In genomic region chr9:21031251-21031895, GRCm38 (mm10) we compare ENCODE assay signal across 9 mouse cellular contexts. TPM values are rescaled to one million over a fixed set of nuclear protein-coding genes. Genes with fewer than 3 reads are reported as not detected.
DNase-seq lines count a peak whose midpoint lies in the region; ATAC-seq lines count a peak whose summit lies in the region.
"Had no signal": no experiment of that assay in that cellular context is flagged by ENCODE, and none has a peak within 500 bp of the region (broad histone marks: within the 10 kb centered on the region; RNA-seq: fewer than 3 reads in every experiment).

No protein-coding gene starts in this region.

- peaks cover 58% of the 10 kb centered on the region for H3K27me3 ChIP-seq in heart, embryonic 14.5 days (ENCODE audit: control insufficient read depth, insufficient read depth, low read length)
- peaks cover 48% of the 10 kb centered on the region for H3K27me3 ChIP-seq in liver, embryonic 13.5 days
- H3K27me3 ChIP-seq in neural tube, embryonic 12.5 days (replicated peaks), result peaks cover 81% of the 10 kb centered on the region

- H3K36me3 ChIP-seq in heart, embryonic 14.5 days (ENCODE audit: control insufficient read depth, insufficient read depth, low read length), result 0 out of 2 replicates have a peak, but pooled peaks cover 2% of the 10 kb centered on the region
- H3K36me3 ChIP-seq in liver, embryonic 13.5 days, result peaks cover 11% of the 10 kb centered on the region; the same call in 1 of the 2 replicates
- H3K36me3 ChIP-seq in neural tube, embryonic 12.5 days, result no peaks in the 10 kb centered on the region

- H3K9me3 ChIP-seq in heart, embryonic 14.5 days (ENCODE audit: control insufficient read depth, low read length), result no peaks in the 10 kb centered on the region
- H3K9me3 ChIP-seq in liver, embryonic 13.5 days (replicated peaks), result no peaks in the 10 kb centered on the region
- H3K9me3 ChIP-seq in neural tube, embryonic 12.5 days, result no peaks in the 10 kb centered on the region

- H3K4me1 ChIP-seq in heart, embryonic 14.5 days (ENCODE audit: control insufficient read depth in 2 of 2, insufficient read depth in 2 of 2, low read length in 2 of 2), result peaks cover 27 to 42% of the 10 kb centered on the region in 2 experiments
- H3K4me1 ChIP-seq in liver, embryonic 13.5 days (replicated peaks), result peaks cover 86% of the 10 kb centered on the region
- H3K4me1 ChIP-seq in neural tube, embryonic 12.5 days, result peaks cover 49% of the 10 kb centered on the region

- 0 out of 4 replicates have a peak overlapping the region, but pooled peaks of 1 of the 2 experiments have one; percentile 29 for H3K27ac ChIP-seq in heart, embryonic 14.5 days (replicated peaks in 1 of 2; ENCODE audit: control insufficient read depth in 1 of 2, insufficient read depth in 1 of 2, low read depth in 2 of 2, low read length in 2 of 2)
- peak overlapping the region; percentile 94 for H3K27ac ChIP-seq in liver, embryonic 13.5 days
- H3K27ac ChIP-seq in neural tube, embryonic 12.5 days, result no peak overlapping the region

- H3K9ac ChIP-seq in heart, embryonic 14.5 days (ENCODE audit: low read length), result peak overlapping the region; percentile 28
- peak overlapping the region; percentile 75 for H3K9ac ChIP-seq in liver, embryonic 13.5 days
- peak overlapping the region; percentile 50; the same call in 1 of the 2 replicates for H3K9ac ChIP-seq in neural tube, embryonic 12.5 days

- WGBS in heart, embryonic 14.5 days, result under 1% methylated on average over 36 of the region's 36 CpGs
- WGBS in liver, embryonic 13.5 days (ENCODE audit: insufficient replicate concordance), result under 1% methylated on average over 36 of the region's 36 CpGs
- under 1% methylated on average over 36 of the region's 36 CpGs for WGBS in neural tube, embryonic 12.5 days

- DNase-seq in CD4-positive, CD25-positive, alpha-beta regulatory T cell, adult 2 months (ENCODE audit: low read depth, low spot score), result peak; percentile 84
- DNase-seq in adrenal gland, adult 8-10 months, result peak; percentile 62
- peak; percentile 47 for DNase-seq in fibroblast of lung, adult 2 months (ENCODE audit: low read depth)
- DNase-seq in kidney, postnatal 14 days, result peak; percentile 68
- peak; percentile 60 for DNase-seq in liver, embryonic 13.5 days
- peak; percentile 43 to 62 for DNase-seq in thymus, adult 18-20 months

- ATAC-seq in heart, embryonic 14.5 days (ENCODE audit: insufficient number of reproducible peaks, insufficient read depth, low FRiP score, low read depth), result no peak
- ATAC-seq in liver, embryonic 13.5 days (ENCODE audit: low read depth), result no peak
- peak; percentile 50 for ATAC-seq in neural tube, embryonic 12.5 days (ENCODE audit: low FRiP score, low read depth)

- H3K4me2 ChIP-seq in heart, embryonic 14.5 days (ENCODE audit: low read length), result peak overlapping the region; percentile 83
- H3K4me2 ChIP-seq in liver, embryonic 13.5 days, result peak overlapping the region; percentile 99
- peak overlapping the region; percentile 84 for H3K4me2 ChIP-seq in neural tube, embryonic 12.5 days (replicated peaks)

- H3K4me3 ChIP-seq in heart, embryonic 14.5 days (ENCODE audit: control insufficient read depth in 1 of 2, insufficient read depth in 1 of 2, low read depth in 1 of 2, low read length in 2 of 2), result peak overlapping the region; percentile 40 to 54
- peak overlapping the region; percentile 75 for H3K4me3 ChIP-seq in liver, embryonic 13.5 days (replicated peaks)
- peak overlapping the region; percentile 37 for H3K4me3 ChIP-seq in neural tube, embryonic 12.5 days

RNA-seq across cellular contexts. Expression of gene Icam5, which starts 0.5 kb away (rescaled TPM):
- total RNA-seq in adrenal gland, adult 8-10 months (2022), result under 1 TPM; 0.23 to 0.94 (median 0.50) TPM
- polyA plus RNA-seq in heart, embryonic 14.5 days (2014; fragmentation: Nextera tagmentation; extraction: Ambion mirVana), result 0.08 TPM in 1 of 2 replicates, not detected in the other
- polyA plus RNA-seq in liver, embryonic 13.5 days (2015; fragmentation: Nextera tagmentation; extraction: Ambion mirVana), result 0.21 and 0.29 TPM in 2 replicates
- polyA plus RNA-seq in neural tube, embryonic 12.5 days (2016; fragmentation: Nextera tagmentation; extraction: Ambion mirVana), result 0.14 and 0.15 TPM in 2 replicates

RNA-seq across cellular contexts. Expression of gene Icam4, which starts 2.2 kb away (rescaled TPM):
- total RNA-seq in adrenal gland, adult 8-10 months (2022), result 1 to 10 TPM; 1.6 to 7.8 (median 5.4) TPM
- 1.3 and 1.9 TPM in 2 replicates for polyA plus RNA-seq in heart, embryonic 14.5 days (2014; fragmentation: Nextera tagmentation; extraction: Ambion mirVana)
- 244 and 254 TPM in 2 replicates for polyA plus RNA-seq in liver, embryonic 13.5 days (2015; fragmentation: Nextera tagmentation; extraction: Ambion mirVana)
- polyA plus RNA-seq in neural tube, embryonic 12.5 days (2016; fragmentation: Nextera tagmentation; extraction: Ambion mirVana), result 1.6 and 2.1 TPM in 2 replicates
- total RNA-seq: gastrocnemius, postnatal 4 days had no signal

RNA-seq across cellular contexts. Expression of gene Icam1, which starts 15.6 kb away (rescaled TPM):
- 10 to 100 TPM; 14.9 to 33.1 (median 22.2) TPM for total RNA-seq in adrenal gland, adult 8-10 months (2022)
- polyA plus RNA-seq in heart, embryonic 14.5 days (2014; fragmentation: Nextera tagmentation; extraction: Ambion mirVana), result 13.9 and 14.4 TPM in 2 replicates
- 9.6 and 9.7 TPM in 2 replicates for polyA plus RNA-seq in liver, embryonic 13.5 days (2015; fragmentation: Nextera tagmentation; extraction: Ambion mirVana)
- 5.0 and 5.8 TPM in 2 replicates for polyA plus RNA-seq in neural tube, embryonic 12.5 days (2016; fragmentation: Nextera tagmentation; extraction: Ambion mirVana)

RNA-seq across cellular contexts. Expression of gene Mrpl4, which starts 28.8 kb away (rescaled TPM):
- total RNA-seq in adrenal gland, adult 8-10 months (2022), result 100 to 1,000 TPM; 124 to 131 (median 129) TPM
- 151 and 160 TPM in 2 replicates for polyA plus RNA-seq in heart, embryonic 14.5 days (2014; fragmentation: Nextera tagmentation; extraction: Ambion mirVana)
- polyA plus RNA-seq in liver, embryonic 13.5 days (2015; fragmentation: Nextera tagmentation; extraction: Ambion mirVana), result 81.2 and 84.0 TPM in 2 replicates
- 116 and 121 TPM in 2 replicates for polyA plus RNA-seq in neural tube, embryonic 12.5 days (2016; fragmentation: Nextera tagmentation; extraction: Ambion mirVana)

RNA-seq across cellular contexts. Expression of gene Zglp1, which starts 35.5 kb away (rescaled TPM):
- under 1 TPM in 1 of 4 experiments, not detected in 3; 0.70 TPM for total RNA-seq in adrenal gland, adult 8-10 months (2022)
- polyA plus RNA-seq in heart, embryonic 14.5 days (2014; fragmentation: Nextera tagmentation; extraction: Ambion mirVana), result 1.1 TPM in 1 of 2 replicates, not detected in the other
- polyA plus RNA-seq in liver, embryonic 13.5 days (2015; fragmentation: Nextera tagmentation; extraction: Ambion mirVana), result 0.38 TPM in 1 of 2 replicates, not detected in the other
- polyA plus RNA-seq in neural tube, embryonic 12.5 days (2016; fragmentation: Nextera tagmentation; extraction: Ambion mirVana), result 0.66 and 2.9 TPM in 2 replicates
- total RNA-seq: gastrocnemius, postnatal 4 days had no signal

Comparison
In these comparisons a context has a peak if more than half of its experiments do, and no peak if none do; other contexts are left out.
1. RNA of gene Icam4, which starts 2.2 kb away (polyA plus RNA-seq): 244 to 254 TPM in liver, embryonic 13.5 days; 1.6 to 2.1 TPM in neural tube, embryonic 12.5 days and 1.3 to 1.9 TPM in heart, embryonic 14.5 days; every median in the first group is over 10 times any median in the second.
2. Peak in every context shown above with its lines, with median percentiles within 50 percentile points of each other: DNase-seq, H3K4me2 ChIP-seq, H3K4me3 ChIP-seq and H3K9ac ChIP-seq.